Mouse (Mus musculus) Patski (cell line): ENCODE data around the gene Ush1g. TPM values are rescaled to one million over a fixed set of nuclear protein-coding genes. Genes with fewer than 3 reads are reported as not detected.

Experiments used
- ATAC-seq: fragments of 100-300 bp; one replicate; pipeline ENCODE4 v1.8.0; 2021
- CTCF ChIA-PET: fragments of 350-600 bp; sonication (Branson Sonifier 250); formaldehyde crosslinking; loops from one replicate; lab custom pipeline; 2022; ENCODE audit warnings: inconsistent platforms; lab: Charles Lee
- POLR2A ChIA-PET: fragments of 350-600 bp; sonication (Branson Sonifier 250); formaldehyde crosslinking; loops from one replicate; lab custom pipeline; 2022; ENCODE audit warnings: antibody characterized with exemption, inconsistent platforms; lab: Charles Lee
- DNase-seq: peaks from one replicate; pipeline ENCODE4 v3.0.0-alpha.2; 2011; ENCODE audit warnings: low read depth, low spot score
- H3K27me3 ChIP-seq: fragments of 371-371 bp; one replicate; pipeline ENCODE4 v1.5.1; 2021
- CTCF ChIP-seq: fragments of 100-300 bp; IDR thresholded peaks from one replicate; pipeline ENCODE4 v1.5.1; 2021
- in situ Hi-C: fragments of 300-500 bp; cut with MboI; formaldehyde crosslinking; loops from 3 replicates; pipeline ENCODE4 v1.11.1; 2018; ENCODE audit warnings: low pct_unique_long_range_greater_than_20kb, mixed read lengths
- polyA plus RNA-seq: library from polyadenylated mRNA; unstranded; gene quantifications from one replicate; pipeline ENCODE4 v1.2.3, GENCODE M21; 2021

Gene Ush1g
- polyA plus RNA-seq, 1 experiment from 2014 or later, result 0.32 TPM

DNA sequence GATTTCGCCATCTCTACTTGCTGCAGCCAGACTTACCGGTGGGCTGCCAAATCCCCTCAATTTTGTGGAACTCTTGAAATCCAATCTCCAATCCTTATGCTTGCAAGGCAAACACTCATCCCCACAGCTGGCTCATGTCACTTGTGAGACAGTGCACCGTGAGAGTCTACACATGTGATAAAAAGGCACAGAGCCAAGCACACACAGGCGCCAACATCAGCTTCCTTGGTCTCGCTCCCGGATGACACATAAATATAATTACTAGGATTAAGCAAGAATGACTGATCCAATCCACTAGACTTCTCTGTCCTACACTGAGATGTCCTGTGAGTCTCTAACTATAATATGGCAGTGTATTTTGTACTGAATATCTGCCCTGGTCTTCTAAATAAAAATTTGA, 30.9 kb downstream of the Ush1g start:
- ATAC-seq (peak; percentile 12), DNase-seq (no peak)
- ChIA-PET POLR2A (interaction anchor here (1.0 to 1.3 kb wide), 2 partner anchors 14 to 50 kb away, joined by 4 read pairs; partner anchors contain the start of gene Fdxr), CTCF (interaction anchor here (0.9 to 2.6 kb wide), 2 partner anchors 9 to 14 kb away, joined by 3 to 9 read pairs; partner anchors contain the start of gene Fdxr)
- no peaks in the 10 kb centered on the region for H3K27me3 ChIP-seq
- in situ Hi-C loops, result no loop called here
- TF ChIP-seq CTCF, result no peak

DNA sequence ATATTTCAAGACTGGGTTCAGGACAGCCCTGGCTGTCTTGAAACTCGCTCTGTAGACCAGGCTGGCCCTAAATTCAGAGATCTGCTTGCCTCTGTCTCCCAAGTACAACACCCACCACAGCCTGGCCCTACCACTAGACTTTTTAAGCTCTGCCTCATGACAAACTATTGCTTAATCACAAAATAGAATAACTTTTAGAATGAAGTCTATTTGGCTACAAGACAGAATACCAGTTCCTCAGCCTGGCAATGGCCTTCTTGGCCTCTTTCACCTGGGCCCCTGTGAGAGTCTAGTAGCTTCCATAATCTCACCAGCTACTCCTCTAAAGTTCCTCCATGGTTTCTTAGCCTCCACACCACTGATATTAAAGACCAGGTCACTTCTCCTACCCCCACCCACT, 31.5 kb downstream of the Ush1g start:
- POLR2A ChIA-PET, result interaction anchor here (1.0 to 1.3 kb wide), 2 partner anchors 13 to 51 kb away, joined by 4 read pairs; partner anchors contain the start of gene Fdxr
- CTCF ChIA-PET, result interaction anchor here (0.9 to 2.6 kb wide), 2 partner anchors 9 to 13 kb away, joined by 3 to 9 read pairs; partner anchors contain the start of gene Fdxr
- no peak for DNase-seq
- H3K27me3 ChIP-seq, result no peaks in the 10 kb centered on the region
- in situ Hi-C loops, result no loop called here
- ATAC-seq, result no peak
- no peak for TF ChIP-seq CTCF

DNA sequence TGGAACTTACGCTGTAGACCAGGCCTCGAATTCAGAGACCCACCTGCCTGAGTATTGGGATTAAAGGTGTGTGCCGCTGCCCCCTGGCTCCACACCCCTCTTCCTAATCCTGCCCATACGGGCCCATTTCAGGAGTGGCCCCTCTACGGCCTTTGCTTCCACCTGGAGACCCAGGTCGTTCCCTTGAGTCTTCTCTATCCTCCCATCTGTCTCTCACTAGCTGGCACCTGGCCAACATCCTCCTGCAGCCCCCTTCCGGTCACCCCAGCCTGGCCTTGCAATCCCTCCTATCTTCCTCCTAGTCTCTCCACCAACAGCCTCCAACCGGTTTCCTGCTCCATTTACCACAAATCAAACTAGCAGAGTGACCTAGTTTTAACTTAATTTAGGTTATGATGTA, 32.0 kb downstream of the Ush1g start:
- no peak for DNase-seq
- POLR2A ChIA-PET, result interaction anchor here (1.0 kb wide), 1 partner anchor 51 kb away, joined by 4 read pairs; no protein-coding TSS in a partner anchor
- CTCF ChIA-PET, result interaction anchor here (0.9 to 2.6 kb wide), 2 partner anchors 8 to 13 kb away, joined by 3 to 9 read pairs; partner anchors contain the start of gene Fdxr

DNA sequence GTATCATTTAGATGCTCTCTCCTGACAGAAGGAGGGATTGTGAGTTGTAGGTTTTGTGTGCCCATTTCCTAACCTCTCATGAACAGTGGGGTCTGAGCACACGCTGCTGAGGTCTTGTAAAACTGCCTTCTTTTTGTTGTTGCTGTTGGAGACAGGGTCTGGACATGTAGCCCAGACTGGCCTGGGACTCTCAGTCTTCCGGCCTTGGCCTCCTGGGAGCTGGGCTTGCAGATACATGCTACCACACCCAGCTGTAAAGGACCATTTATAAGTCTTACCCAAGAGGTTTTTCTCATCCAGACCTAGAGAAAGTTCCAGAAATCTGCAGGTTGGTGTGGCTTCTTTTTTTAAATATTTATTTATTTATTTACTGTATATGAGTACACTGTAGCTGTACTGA, 33.5 kb downstream of the Ush1g start:
- DNase-seq (no peak), ATAC-seq (no peak)
- H3K27me3 ChIP-seq, result no peaks in the 10 kb centered on the region
- TF ChIP-seq CTCF, result no peak
- ChIA-PET CTCF (no interaction called here), POLR2A (no interaction called here)
- in situ Hi-C loops, result no loop called here

More for the DNA sequence above, 32.0 kb downstream of the Ush1g start:
- in situ Hi-C loops, result no loop called here
- H3K27me3 ChIP-seq, result no peaks in the 10 kb centered on the region
- ATAC-seq, result no peak
- TF ChIP-seq CTCF, result no peak

DNA sequence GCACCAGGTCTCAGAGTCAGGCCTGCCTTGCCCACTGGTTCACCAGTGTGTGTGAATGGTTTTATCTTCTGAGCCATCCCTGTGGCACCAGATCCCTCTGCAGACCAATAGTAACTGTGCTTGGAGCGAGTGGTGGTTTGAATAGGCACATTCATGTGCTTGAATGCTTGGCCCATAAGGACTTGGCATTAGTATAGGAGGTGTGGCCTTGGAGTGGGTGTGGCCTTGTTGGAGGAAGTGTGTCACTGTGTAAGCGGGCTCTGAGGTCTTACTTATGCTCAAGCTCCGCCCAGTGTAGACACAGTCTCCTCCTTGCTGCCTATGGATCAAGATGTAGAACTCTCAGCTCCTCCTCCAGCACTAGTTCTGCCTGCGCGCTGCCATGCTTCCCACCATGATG, 34.5 kb downstream of the Ush1g start:
- no peak for TF ChIP-seq CTCF
- CTCF ChIA-PET, result interaction anchor here (1.1 kb wide), 1 partner anchor 85 kb away, joined by 3 read pairs; no protein-coding TSS in a partner anchor
- in situ Hi-C loops, result no loop called here
- POLR2A ChIA-PET, result interaction anchor here (0.9 kb wide), 1 partner anchor 12 kb away, joined by 3 read pairs; no protein-coding TSS in a partner anchor
- no peaks in the 10 kb centered on the region for H3K27me3 ChIP-seq
- no peak for DNase-seq
- ATAC-seq, result no peak

DNA sequence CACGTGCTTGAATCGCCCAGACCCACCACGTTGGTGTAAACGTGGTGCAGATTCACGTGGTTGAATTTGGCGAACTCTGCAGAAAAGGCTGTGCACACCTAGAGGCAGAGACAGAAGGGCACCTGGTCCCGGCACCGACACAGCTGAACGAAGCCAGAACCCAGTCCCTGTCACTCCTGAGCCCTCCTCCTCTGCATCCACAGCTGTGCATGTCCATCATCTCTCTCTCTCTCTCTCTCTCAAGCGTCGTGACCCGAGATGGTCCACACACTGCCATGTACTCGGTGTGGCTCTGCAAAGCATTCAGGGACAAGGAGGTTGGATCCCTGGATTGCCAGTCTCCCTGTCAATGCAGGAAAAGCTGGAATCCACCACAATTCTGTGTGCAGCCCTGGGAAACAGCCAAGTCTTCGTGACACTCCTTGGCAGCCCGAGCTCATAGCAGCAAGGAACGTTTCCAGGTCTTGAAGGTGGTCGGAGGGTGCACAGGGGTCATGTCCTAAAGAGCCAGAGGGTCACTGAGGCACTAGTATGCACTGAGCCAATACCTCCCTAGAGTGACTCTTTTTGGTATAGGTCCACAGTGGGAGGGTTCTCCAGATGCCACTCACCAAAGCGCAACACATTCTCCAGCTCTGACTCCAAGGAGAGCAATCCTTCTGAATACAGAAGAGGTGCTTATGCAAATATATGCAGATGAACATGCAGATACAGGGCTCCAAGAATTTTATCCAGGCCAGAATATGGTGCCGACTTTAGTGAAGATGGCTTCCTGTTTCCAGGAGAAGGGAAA, 35.4 kb downstream of the Ush1g start:
- ChIA-PET POLR2A (interaction anchor here (0.9 kb wide), 1 partner anchor 11 kb away, joined by 3 read pairs; no protein-coding TSS in a partner anchor), CTCF (interaction anchor here (1.1 kb wide), 1 partner anchor 84 kb away, joined by 3 read pairs; no protein-coding TSS in a partner anchor)
- ATAC-seq (no peak), DNase-seq (no peak)
- no peak for TF ChIP-seq CTCF
- in situ Hi-C loops, result no loop called here
- H3K27me3 ChIP-seq, result no peaks in the 10 kb centered on the region

DNA sequence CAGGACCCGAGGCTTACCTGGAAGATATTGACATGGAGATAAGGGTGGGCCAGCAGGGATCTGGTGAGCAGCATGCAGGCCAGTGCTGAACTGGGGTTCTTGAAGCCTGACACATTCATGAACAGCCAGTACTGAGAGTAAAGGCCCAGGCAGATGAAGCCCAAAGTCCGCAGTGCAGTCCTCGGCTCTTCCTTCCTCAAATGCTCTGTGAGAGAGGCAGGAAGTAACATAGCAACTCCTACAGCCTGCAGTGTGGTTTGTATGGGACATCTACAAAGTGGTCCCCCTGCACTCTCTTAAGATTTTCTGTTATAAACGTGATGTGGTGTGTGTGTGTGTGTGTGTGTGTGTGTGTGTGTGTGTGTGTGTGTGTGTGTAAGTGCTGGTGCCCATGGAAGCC, 36.6 kb downstream of the Ush1g start:
- ChIA-PET POLR2A (no interaction called here), CTCF (no interaction called here)
- no peaks in the 10 kb centered on the region for H3K27me3 ChIP-seq
- ATAC-seq (no peak), DNase-seq (no peak)
- in situ Hi-C loops, result no loop called here
- TF ChIP-seq CTCF, result no peak

DNA sequence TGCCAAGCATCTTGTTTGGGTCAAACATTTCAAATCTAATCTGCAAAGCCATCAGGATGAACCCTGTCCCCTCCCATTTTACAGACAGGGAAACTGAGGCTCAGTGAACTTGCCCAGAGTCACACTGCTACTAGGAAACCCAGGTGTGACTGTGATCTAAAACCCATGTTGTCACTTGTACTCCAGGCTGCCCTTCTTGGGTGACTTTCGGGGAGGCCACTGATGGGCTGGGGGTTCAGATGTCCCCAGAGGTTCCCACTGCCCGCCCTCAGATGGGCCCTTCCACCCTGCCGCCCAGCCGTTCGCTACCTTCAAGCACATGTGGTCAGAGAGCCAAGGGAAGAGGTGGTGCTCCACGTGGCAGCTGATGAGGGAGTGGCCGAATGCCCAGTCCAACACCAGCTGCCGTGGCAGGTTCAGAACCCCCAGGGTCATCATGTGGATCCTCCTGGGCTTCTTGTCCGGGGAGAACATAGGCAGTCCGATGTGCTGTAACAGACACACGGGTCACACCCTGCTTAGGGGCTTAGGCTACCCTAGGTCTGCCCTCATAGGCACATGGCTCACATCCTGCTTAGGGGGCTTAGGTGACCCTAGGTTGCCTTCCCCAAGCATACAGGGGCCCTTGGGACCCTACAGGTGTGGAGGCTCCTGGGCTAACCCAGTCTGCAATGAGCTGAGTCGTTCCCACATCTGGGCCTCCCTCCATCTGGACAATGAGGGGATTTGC, 37.8 kb downstream of the Ush1g start:
- no peak for TF ChIP-seq CTCF
- no peak for ATAC-seq
- CTCF ChIA-PET, result no interaction called here
- no peaks in the 10 kb centered on the region for H3K27me3 ChIP-seq
- POLR2A ChIA-PET, result no interaction called here
- in situ Hi-C loops, result no loop called here
- DNase-seq, result no peak

DNA sequence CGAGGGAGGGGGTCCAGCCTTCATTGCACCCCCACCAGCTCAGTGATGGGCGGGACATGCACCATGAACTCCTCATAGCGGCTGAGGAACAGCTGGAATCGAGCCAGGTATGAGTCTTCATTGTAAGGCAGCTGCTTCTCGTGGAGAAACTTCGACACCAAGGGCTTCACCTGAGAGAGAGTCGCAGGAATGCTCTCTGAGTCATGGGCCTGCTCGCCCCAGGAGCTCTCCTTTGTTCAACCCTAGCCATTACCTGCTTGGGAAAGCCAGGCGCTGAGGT, 38.4 kb downstream of the Ush1g start:
- in situ Hi-C loops, result no loop called here
- peak; percentile 12 for ATAC-seq
- CTCF ChIA-PET, result no interaction called here
- TF ChIP-seq CTCF, result no peak
- no peaks in the 10 kb centered on the region for H3K27me3 ChIP-seq
- no peak for DNase-seq
- POLR2A ChIA-PET, result no interaction called here

DNA sequence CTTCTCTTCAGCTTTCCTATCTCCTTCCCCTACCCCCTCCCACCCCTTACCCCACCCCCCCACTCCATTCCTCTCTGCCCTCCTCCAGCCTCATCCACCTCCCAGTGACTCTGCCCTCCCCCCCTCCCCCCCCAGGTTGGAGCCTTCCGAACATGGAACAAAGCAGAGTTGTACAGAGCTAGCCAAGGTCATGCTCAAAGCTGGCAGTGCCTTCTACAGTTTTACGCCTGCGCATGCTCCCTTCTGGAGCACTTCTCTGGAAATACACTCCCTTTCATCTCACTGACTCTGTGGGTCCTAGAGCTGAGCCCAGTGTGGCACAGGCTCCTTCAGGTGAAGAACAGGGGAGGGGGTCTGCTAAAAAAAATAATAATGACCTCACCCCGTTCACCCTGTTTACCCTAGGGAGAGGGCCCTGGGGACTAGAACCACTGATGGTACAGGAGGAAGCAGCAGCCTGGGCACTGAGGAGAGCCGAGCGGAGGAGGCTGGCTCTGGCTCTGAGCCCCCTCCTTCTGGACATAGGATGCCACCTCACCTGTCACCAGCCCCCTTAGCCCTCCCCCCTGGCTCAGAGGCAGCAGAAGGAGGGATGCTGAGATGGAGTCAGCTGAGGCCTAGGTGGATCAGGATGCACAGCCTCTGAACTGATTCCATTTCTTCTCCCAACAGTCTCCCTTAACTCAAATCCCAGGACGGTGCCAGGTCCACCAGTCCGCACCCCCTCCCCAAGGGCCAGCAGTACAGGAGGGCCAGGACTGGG, 38.9 kb downstream of the Ush1g start:
- peak; percentile 3 for ATAC-seq
- ChIA-PET POLR2A (no interaction called here), CTCF (no interaction called here)
- no peaks in the 10 kb centered on the region for H3K27me3 ChIP-seq
- DNase-seq, result no peak
- TF ChIP-seq CTCF, result no peak
- in situ Hi-C loops, result no loop called here
